Mouse (Mus musculus): ENCODE measurements around the gene Tbc1d22a. TPM values are rescaled to one million over a fixed set of nuclear protein-coding genes. Genes with fewer than 3 reads are reported as not detected.

The Tbc1d22a gene
- polyA plus RNA-seq, 1 experiment from 2014 or later = 10.8 TPM

GRCm38 (mm10) chr15:86231831-86232512 lies 17.7 kb downstream of the Tbc1d22a start:
- H3K9me3 ChIP-seq (replicated peaks) = no peaks in the 10 kb centered on the region
- no peak overlapping the region for H3K4me3 ChIP-seq
- WGBS = 82% methylated on average over 7 of the region's 7 CpGs
- no peaks in the 10 kb centered on the region for H3K27me3 ChIP-seq (ENCODE audit: low read depth, poor library complexity, severe bottlenecking)
- peaks cover 10% of the 10 kb centered on the region for H3K36me3 ChIP-seq
- no peak for DNase-seq (ENCODE audit: low spot score)
- H3K27ac ChIP-seq (replicated peaks) = no peak overlapping the region
- no peaks in the 10 kb centered on the region for H3K4me1 ChIP-seq

GRCm38 (mm10) chr15:86234001-86234400 lies 19.7 kb downstream of the Tbc1d22a start:
- 88% methylated on average over 5 of the region's 5 CpGs for WGBS
- Histone ChIP-seq H3K4me3 (no peak overlapping the region), H3K27me3 (ENCODE audit: low read depth, poor library complexity, severe bottlenecking) (no peaks in the 10 kb centered on the region), H3K27ac (replicated peaks) (no peak overlapping the region), H3K9me3 (replicated peaks) (no peaks in the 10 kb centered on the region), H3K36me3 (peaks cover 13% of the 10 kb centered on the region), H3K4me1 (no peaks in the 10 kb centered on the region)
- DNase-seq (ENCODE audit: low spot score) = no peak

- no peaks in the 10 kb centered on the region for H3K27me3 ChIP-seq (ENCODE audit: low read depth, poor library complexity, severe bottlenecking)
- 89% methylated on average over 22 of the region's 22 CpGs for WGBS
- no peak for DNase-seq (ENCODE audit: low spot score)
- no peak overlapping the region for H3K4me3 ChIP-seq
- H3K27ac ChIP-seq (replicated peaks) = no peak overlapping the region
- peaks cover 13% of the 10 kb centered on the region for H3K36me3 ChIP-seq
- H3K4me1 ChIP-seq = no peaks in the 10 kb centered on the region
- H3K9me3 ChIP-seq (replicated peaks) = no peaks in the 10 kb centered on the region
Observed at GRCm38 (mm10) chr15:86234517-86235441, 20.5 kb downstream of the Tbc1d22a start.

- 41% methylated on average over 4 of the region's 4 CpGs for WGBS
- DNase-seq (ENCODE audit: low spot score) = peak; percentile 51
- H3K27ac ChIP-seq (replicated peaks) = no peak overlapping the region
- no peaks in the 10 kb centered on the region for H3K27me3 ChIP-seq (ENCODE audit: low read depth, poor library complexity, severe bottlenecking)
- H3K4me3 ChIP-seq = no peak overlapping the region
- no peaks in the 10 kb centered on the region for H3K9me3 ChIP-seq (replicated peaks)
- peaks cover 13% of the 10 kb centered on the region for H3K36me3 ChIP-seq
- H3K4me1 ChIP-seq = no peaks in the 10 kb centered on the region
Observed at GRCm38 (mm10) chr15:86236252-86236651, 22.0 kb downstream of the Tbc1d22a start.

- H3K9me3 ChIP-seq (replicated peaks) = no peaks in the 10 kb centered on the region
- no peak for DNase-seq (ENCODE audit: low spot score)
- WGBS = 95% methylated on average over 3 of the region's 3 CpGs
- H3K36me3 ChIP-seq = peaks cover 18% of the 10 kb centered on the region
- peaks cover 6% of the 10 kb centered on the region; the same call in 1 of the 2 replicates for H3K4me1 ChIP-seq
- H3K27me3 ChIP-seq (ENCODE audit: low read depth, poor library complexity, severe bottlenecking) = no peaks in the 10 kb centered on the region
- H3K4me3 ChIP-seq = no peak overlapping the region
- H3K27ac ChIP-seq (replicated peaks) = no peak overlapping the region
Observed at GRCm38 (mm10) chr15:86238076-86238475, 23.8 kb downstream of the Tbc1d22a start.

GRCm38 (mm10) chr15:86239068-86239467 lies 24.8 kb downstream of the Tbc1d22a start:
- H3K9me3 ChIP-seq (replicated peaks) = no peaks in the 10 kb centered on the region
- no peaks in the 10 kb centered on the region for H3K27me3 ChIP-seq (ENCODE audit: low read depth, poor library complexity, severe bottlenecking)
- H3K36me3 ChIP-seq = peaks cover 18% of the 10 kb centered on the region
- DNase-seq (ENCODE audit: low spot score) = no peak
- H3K4me3 ChIP-seq = no peak overlapping the region
- 94% methylated on average over 6 of the region's 6 CpGs for WGBS
- peaks cover 6% of the 10 kb centered on the region; the same call in 1 of the 2 replicates for H3K4me1 ChIP-seq
- no peak overlapping the region for H3K27ac ChIP-seq (replicated peaks)

GRCm38 (mm10) chr15:86239801-86240200 lies 25.5 kb downstream of the Tbc1d22a start:
- Histone ChIP-seq H3K27ac (replicated peaks) (no peak overlapping the region), H3K36me3 (peaks cover 18% of the 10 kb centered on the region), H3K9me3 (replicated peaks) (no peaks in the 10 kb centered on the region), H3K27me3 (ENCODE audit: low read depth, poor library complexity, severe bottlenecking) (no peaks in the 10 kb centered on the region), H3K4me1 (peaks cover 6% of the 10 kb centered on the region; the same call in 1 of the 2 replicates), H3K4me3 (no peak overlapping the region)
- DNase-seq (ENCODE audit: low spot score) = peak; percentile 68
- 36% methylated on average over 10 of the region's 10 CpGs for WGBS

GRCm38 (mm10) chr15:86243708-86244107 lies 29.4 kb downstream of the Tbc1d22a start:
- H3K36me3 ChIP-seq = peaks cover 10% of the 10 kb centered on the region
- no peak overlapping the region for H3K27ac ChIP-seq (replicated peaks)
- peaks cover 6% of the 10 kb centered on the region; the same call in 1 of the 2 replicates for H3K4me1 ChIP-seq
- WGBS = 45% methylated on average over 8 of the region's 8 CpGs
- H3K9me3 ChIP-seq (replicated peaks) = no peaks in the 10 kb centered on the region
- no peak overlapping the region for H3K4me3 ChIP-seq
- peak; percentile 48 for DNase-seq (ENCODE audit: low spot score)
- no peaks in the 10 kb centered on the region for H3K27me3 ChIP-seq (ENCODE audit: low read depth, poor library complexity, severe bottlenecking)

GRCm38 (mm10) chr15:86244380-86244779 lies 30.1 kb downstream of the Tbc1d22a start:
- DNase-seq (ENCODE audit: low spot score) = no peak
- WGBS = 96% methylated on average over 2 of the region's 2 CpGs
- H3K9me3 ChIP-seq (replicated peaks) = no peaks in the 10 kb centered on the region
- no peak overlapping the region for H3K4me3 ChIP-seq
- H3K27me3 ChIP-seq (ENCODE audit: low read depth, poor library complexity, severe bottlenecking) = no peaks in the 10 kb centered on the region
- peaks cover 10% of the 10 kb centered on the region for H3K36me3 ChIP-seq
- peaks cover 6% of the 10 kb centered on the region; the same call in 1 of the 2 replicates for H3K4me1 ChIP-seq
- no peak overlapping the region for H3K27ac ChIP-seq (replicated peaks)

- H3K36me3 ChIP-seq = peaks cover 6% of the 10 kb centered on the region
- peak; percentile 38 for DNase-seq (ENCODE audit: low spot score)
- WGBS = 76% methylated on average over 9 of the region's 9 CpGs
- H3K4me3 ChIP-seq = no peak overlapping the region
- H3K9me3 ChIP-seq (replicated peaks) = no peaks in the 10 kb centered on the region
- peaks cover 11% of the 10 kb centered on the region for H3K4me1 ChIP-seq
- no peaks in the 10 kb centered on the region for H3K27me3 ChIP-seq (ENCODE audit: low read depth, poor library complexity, severe bottlenecking)
- no peak overlapping the region for H3K27ac ChIP-seq (replicated peaks)
Observed at GRCm38 (mm10) chr15:86250269-86250668, 36.0 kb downstream of the Tbc1d22a start.

- H3K4me3 ChIP-seq = no peak overlapping the region
- peaks cover 21% of the 10 kb centered on the region for H3K4me1 ChIP-seq
- H3K27ac ChIP-seq (replicated peaks) = no peak overlapping the region
- no peaks in the 10 kb centered on the region for H3K9me3 ChIP-seq (replicated peaks)
- H3K36me3 ChIP-seq = no peaks in the 10 kb centered on the region
- DNase-seq (ENCODE audit: low spot score) = no peak
- no peaks in the 10 kb centered on the region for H3K27me3 ChIP-seq (ENCODE audit: low read depth, poor library complexity, severe bottlenecking)
Observed at GRCm38 (mm10) chr15:86252130-86252529, 37.9 kb downstream of the Tbc1d22a start.

- no peak overlapping the region for H3K4me3 ChIP-seq
- no peaks in the 10 kb centered on the region for H3K9me3 ChIP-seq (replicated peaks)
- no peaks in the 10 kb centered on the region for H3K36me3 ChIP-seq
- H3K27ac ChIP-seq (replicated peaks) = no peak overlapping the region
- no peaks in the 10 kb centered on the region for H3K27me3 ChIP-seq (ENCODE audit: low read depth, poor library complexity, severe bottlenecking)
- WGBS = 62% methylated on average over 4 of the region's 4 CpGs
- peaks cover 22% of the 10 kb centered on the region for H3K4me1 ChIP-seq
- DNase-seq (ENCODE audit: low spot score) = no peak
Observed at GRCm38 (mm10) chr15:86252684-86253083, 38.4 kb downstream of the Tbc1d22a start.

GRCm38 (mm10) chr15:86253411-86253810 lies 39.2 kb downstream of the Tbc1d22a start:
- Histone ChIP-seq H3K4me3 (no peak overlapping the region), H3K27me3 (ENCODE audit: low read depth, poor library complexity, severe bottlenecking) (no peaks in the 10 kb centered on the region), H3K4me1 (peaks cover 22% of the 10 kb centered on the region), H3K36me3 (no peaks in the 10 kb centered on the region), H3K27ac (replicated peaks) (no peak overlapping the region), H3K9me3 (replicated peaks) (no peaks in the 10 kb centered on the region)
- no peak for DNase-seq (ENCODE audit: low spot score)
- WGBS = 41% methylated on average over 10 of the region's 10 CpGs
